Mouse (Mus musculus): ENCODE results near the gene 2310061I04Rik. TPM values are rescaled to one million over a fixed set of nuclear protein-coding genes. Genes with fewer than 3 reads are reported as not detected.

2310061I04Rik gene
- polyA plus RNA-seq, 1 experiment from 2014 or later, result 29.0 TPM

- peak; percentile 45 for DNase-seq (ENCODE audit: low spot score)
- 0 out of 2 replicates have a peak overlapping the region, but pooled peaks have one; percentile 86 for H3K4me3 ChIP-seq
Observed at GRCm38 (mm10) chr17:35920862-35921562, 23.8 kb upstream of the 2310061I04Rik start.

GRCm38 (mm10) chr17:35920384-35920783 lies 23.2 kb upstream of the 2310061I04Rik start:
- 84% methylated on average over 1 of the region's 1 CpGs for WGBS
- Histone ChIP-seq H3K36me3 (peaks cover 60% of the 10 kb centered on the region), H3K27ac (replicated peaks) (peak overlapping the region; percentile 97), H3K9me3 (replicated peaks) (no peaks in the 10 kb centered on the region), H3K4me3 (peak overlapping the region; percentile 86), H3K4me1 (peaks cover 26% of the 10 kb centered on the region), H3K27me3 (ENCODE audit: low read depth, poor library complexity, severe bottlenecking) (no peaks in the 10 kb centered on the region)
- no peak for DNase-seq (ENCODE audit: low spot score)

More at GRCm38 (mm10) chr17:35920862-35921562, 23.8 kb upstream of the 2310061I04Rik start:
- peak overlapping the region; percentile 97 for H3K27ac ChIP-seq (replicated peaks)
- WGBS, result 79% methylated on average over 5 of the region's 5 CpGs
- H3K36me3 ChIP-seq, result peaks cover 66% of the 10 kb centered on the region
- H3K9me3 ChIP-seq (replicated peaks), result no peaks in the 10 kb centered on the region
- no peaks in the 10 kb centered on the region for H3K27me3 ChIP-seq (ENCODE audit: low read depth, poor library complexity, severe bottlenecking)
- peaks cover 23% of the 10 kb centered on the region for H3K4me1 ChIP-seq

GRCm38 (mm10) chr17:35919864-35920301 lies 22.7 kb upstream of the 2310061I04Rik start:
- Histone ChIP-seq H3K4me1 (peaks cover 31% of the 10 kb centered on the region), H3K4me3 (peak overlapping the region; percentile 86)

GRCm38 (mm10) chr17:35919060-35919715 lies 22.0 kb upstream of the 2310061I04Rik start:
- 18% methylated on average over 7 of the region's 7 CpGs for WGBS
- no peaks in the 10 kb centered on the region for H3K9me3 ChIP-seq (replicated peaks)

More at GRCm38 (mm10) chr17:35919864-35920301, 22.7 kb upstream of the 2310061I04Rik start:
- 67% methylated on average over 6 of the region's 6 CpGs for WGBS
- no peak for DNase-seq (ENCODE audit: low spot score)
- peak overlapping the region; percentile 97 for H3K27ac ChIP-seq (replicated peaks)
- no peaks in the 10 kb centered on the region for H3K27me3 ChIP-seq (ENCODE audit: low read depth, poor library complexity, severe bottlenecking)
- H3K36me3 ChIP-seq, result peaks cover 55% of the 10 kb centered on the region
- no peaks in the 10 kb centered on the region for H3K9me3 ChIP-seq (replicated peaks)

GRCm38 (mm10) chr17:35918276-35919059 lies 21.2 kb upstream of the 2310061I04Rik start:
- WGBS, result under 1% methylated on average over 11 of the region's 11 CpGs
- peaks cover 52% of the 10 kb centered on the region for H3K36me3 ChIP-seq
- peaks cover 34% of the 10 kb centered on the region for H3K4me1 ChIP-seq
- DNase-seq (ENCODE audit: low spot score), result peak; percentile 58
- H3K9me3 ChIP-seq (replicated peaks), result no peaks in the 10 kb centered on the region
- peak overlapping the region; percentile 86 for H3K4me3 ChIP-seq
- peak overlapping the region; percentile 97 for H3K27ac ChIP-seq (replicated peaks)
- no peaks in the 10 kb centered on the region for H3K27me3 ChIP-seq (ENCODE audit: low read depth, poor library complexity, severe bottlenecking)

More at GRCm38 (mm10) chr17:35919060-35919715, 22.0 kb upstream of the 2310061I04Rik start:
- Histone ChIP-seq H3K27ac (replicated peaks) (peak overlapping the region; percentile 97), H3K27me3 (ENCODE audit: low read depth, poor library complexity, severe bottlenecking) (no peaks in the 10 kb centered on the region), H3K4me3 (peak overlapping the region; percentile 86), H3K4me1 (peaks cover 34% of the 10 kb centered on the region), H3K36me3 (peaks cover 52% of the 10 kb centered on the region)
- DNase-seq (ENCODE audit: low spot score), result peak; percentile 90

- peak; percentile 66 for DNase-seq (ENCODE audit: low spot score)
- Histone ChIP-seq H3K36me3 (peaks cover 53% of the 10 kb centered on the region), H3K4me1 (peaks cover 34% of the 10 kb centered on the region), H3K27me3 (ENCODE audit: low read depth, poor library complexity, severe bottlenecking) (no peaks in the 10 kb centered on the region), H3K9me3 (replicated peaks) (no peaks in the 10 kb centered on the region), H3K27ac (replicated peaks) (peak overlapping the region; percentile 97), H3K4me3 (peak overlapping the region; percentile 86)
- WGBS, result under 1% methylated on average over 13 of the region's 13 CpGs
Observed at GRCm38 (mm10) chr17:35917463-35918251, 20.4 kb upstream of the 2310061I04Rik start.

GRCm38 (mm10) chr17:35917143-35917462 lies 19.9 kb upstream of the 2310061I04Rik start:
- no peak for DNase-seq (ENCODE audit: low spot score)
- peak overlapping the region; percentile 97 for H3K27ac ChIP-seq (replicated peaks)
- no peaks in the 10 kb centered on the region for H3K9me3 ChIP-seq (replicated peaks)
- peaks cover 34% of the 10 kb centered on the region for H3K4me1 ChIP-seq
- H3K27me3 ChIP-seq (ENCODE audit: low read depth, poor library complexity, severe bottlenecking), result no peaks in the 10 kb centered on the region
- H3K36me3 ChIP-seq, result peaks cover 53% of the 10 kb centered on the region
- under 1% methylated on average over 8 of the region's 8 CpGs for WGBS
- peak overlapping the region; percentile 86 for H3K4me3 ChIP-seq

GRCm38 (mm10) chr17:35916297-35917142 lies 19.3 kb upstream of the 2310061I04Rik start, which contains the start of the genes Mrps18b and Ppp1r10:
Gene Mrps18b (minus strand): TSS chr17:35916389.
Gene Ppp1r10 (plus strand): TSS chr17:35916434.
- peak; percentile 99 for DNase-seq (ENCODE audit: low spot score)
- H3K36me3 ChIP-seq, result peaks cover 59% of the 10 kb centered on the region
- under 1% methylated on average over 83 of the region's 83 CpGs for whole genome bisulfite sequencing

GRCm38 (mm10) chr17:35915538-35916296 lies 18.5 kb upstream of the 2310061I04Rik start:
- peaks cover 63% of the 10 kb centered on the region for H3K36me3 ChIP-seq
- 3% methylated on average over 28 of the region's 28 CpGs for WGBS
- H3K27ac ChIP-seq (replicated peaks), result peak overlapping the region; percentile 97
- no peaks in the 10 kb centered on the region for H3K9me3 ChIP-seq (replicated peaks)
- DNase-seq (ENCODE audit: low spot score), result no peak
- no peaks in the 10 kb centered on the region for H3K27me3 ChIP-seq (ENCODE audit: low read depth, poor library complexity, severe bottlenecking)
- H3K4me1 ChIP-seq, result peaks cover 27% of the 10 kb centered on the region
- H3K4me3 ChIP-seq, result peak overlapping the region; percentile 86

More at GRCm38 (mm10) chr17:35916297-35917142, 19.3 kb upstream of the 2310061I04Rik start, which contains the start of the genes Mrps18b and Ppp1r10:
- peaks cover 34% of the 10 kb centered on the region for H3K4me1 ChIP-seq
- H3K4me3 ChIP-seq, result peak within 1 kb of the TSS; percentile 86
- no peaks in the 10 kb centered on the region for H3K9me3 ChIP-seq (replicated peaks)
- peak within 1 kb of the TSS; percentile 97 for H3K27ac ChIP-seq (replicated peaks)
- no peaks in the 10 kb centered on the region for H3K27me3 ChIP-seq (ENCODE audit: low read depth, poor library complexity, severe bottlenecking)

- H3K27ac ChIP-seq (replicated peaks), result no peak overlapping the region
- 83% methylated on average over 6 of the region's 6 CpGs for WGBS
- peaks cover 22% of the 10 kb centered on the region for H3K4me1 ChIP-seq
- no peaks in the 10 kb centered on the region for H3K27me3 ChIP-seq (ENCODE audit: low read depth, poor library complexity, severe bottlenecking)
- peak overlapping the region; percentile 86; the same call in 1 of the 2 replicates for H3K4me3 ChIP-seq
- peaks cover 58% of the 10 kb centered on the region for H3K36me3 ChIP-seq
- DNase-seq (ENCODE audit: low spot score), result no peak
- H3K9me3 ChIP-seq (replicated peaks), result no peaks in the 10 kb centered on the region
Observed at GRCm38 (mm10) chr17:35914975-35915374, 17.7 kb upstream of the 2310061I04Rik start.

Data from midbrain, embryonic 10.5 days (tissue).